Mouse (Mus musculus) lung, postnatal 0 days (tissue): ENCODE results near the gene Sox6. TPM values are rescaled to one million over a fixed set of nuclear protein-coding genes. Genes with fewer than 3 reads are reported as not detected.
"Not testable (repeated sequence)": the region's sequence is repeated elsewhere in the genome, so short reads cannot be mapped to it uniquely, and the experiment has no call there.

Experiments
- ATAC-seq: fragments of 200-750 bp; cut with Nextera tagmentation; 2 replicates; pipeline ENCODE4 v1.8.0; 2017; ENCODE audit warnings: moderate library complexity
- DNase-seq: peaks from one replicate; pipeline ENCODE4 v3.0.0-alpha.2; 2016; ENCODE audit warnings: low spot score
- H3K27ac ChIP-seq: fragments of 300-500 bp; sonication (generic); 2 replicates; pipeline ENCODE4 v1.5.1; 2014; ENCODE audit warnings: antibody characterized with exemption, mild to moderate bottlenecking, low read length, mixed read lengths
- H3K27me3 ChIP-seq: fragments of 300-500 bp; sonication (generic); replicated peaks from 2 replicates; pipeline ENCODE4 v1.6.1; 2014; ENCODE audit warnings: low read length, mixed read lengths; ENCODE audit not compliant: insufficient read depth
- H3K36me3 ChIP-seq: fragments of 300-500 bp; sonication (generic); 2 replicates; pipeline ENCODE4 v1.6.1; 2014; ENCODE audit warnings: low read length, mixed read lengths; ENCODE audit not compliant: insufficient read depth
- H3K4me1 ChIP-seq: fragments of 300-500 bp; sonication (generic); 2 replicates; pipeline ENCODE4 v1.6.1; 2014; ENCODE audit warnings: antibody characterized with exemption, low read depth, low read length, mixed read lengths; ENCODE audit not compliant: insufficient read depth
- H3K4me2 ChIP-seq: fragments of 300-500 bp; sonication (generic); replicated peaks from 2 replicates; pipeline ENCODE4 v1.6.1; 2014; ENCODE audit warnings: low read depth, mild to moderate bottlenecking, low read length, moderate library complexity, mixed read lengths
- H3K4me3 ChIP-seq: fragments of 300-500 bp; sonication (generic); 2 replicates; pipeline ENCODE4 v1.5.1; 2014; ENCODE audit warnings: low read depth, low read length
- H3K9ac ChIP-seq: fragments of 300-500 bp; sonication (generic); replicated peaks from 2 replicates; pipeline ENCODE4 v1.6.1; 2014; ENCODE audit warnings: low read depth, mild to moderate bottlenecking
- H3K9me3 ChIP-seq: fragments of 300-500 bp; sonication (generic); 2 replicates; pipeline ENCODE4 v1.6.1; 2016; ENCODE audit warnings: low read length, mixed read lengths
- CTCF ChIP-seq: IDR thresholded peaks from 2 replicates; pipeline ENCODE4 v1.5.1; 2016; ENCODE audit warnings: antibody characterized with exemption, mild to moderate bottlenecking
- EP300 ChIP-seq: IDR thresholded peaks from 2 replicates; pipeline ENCODE4 v1.6.1; 2016; ENCODE audit warnings: antibody characterized with exemption, mild to moderate bottlenecking, control low read depth
- WGBS: fragments of 180-500 bp; shearing (Covaris S2); extraction: QIAGEN DNeasy Blood & Tissue Kit; methylation state at CpG from one replicate; pipeline ENCODE4 v1.1.7; 2014; 5-methylcytosine and 5-hydroxymethylcytosine counted together
- polyA plus RNA-seq: library from polyadenylated mRNA; unstranded; fragments of >200 nt; fragmentation: Nextera tagmentation; extraction: Ambion mirVana; gene quantifications from 2 replicates; pipeline ENCODE4 v1.2.1, GENCODE M21; 2015

Sox6 gene
- polyA plus RNA-seq, result 6.8 and 9.4 TPM in 2 replicates

- 5% methylated on average over 11 of the region's 11 CpGs for WGBS
- peaks cover 30% of the 10 kb centered on the region for H3K27me3 ChIP-seq
- TF ChIP-seq CTCF (no peak), EP300 (no peak)
Observed at GRCm38 (mm10) chr7:116038511-116038910, at the start of gene Sox6. Gene Sox6, minus strand, starts transcription at chr7:116038796.

GRCm38 (mm10) chr7:116084366-116084765 is 45.8 kb upstream of the Sox6 start, which contains the start of gene Gm4353:
Gene Gm4353, minus strand, starts transcription at chr7:116084635.
- not testable (repeated sequence) for H3K4me3 ChIP-seq, H3K36me3 ChIP-seq, H3K9ac ChIP-seq, DNase-seq, H3K27ac ChIP-seq, H3K4me2 ChIP-seq, ATAC-seq, H3K27me3 ChIP-seq, H3K9me3 ChIP-seq, H3K4me1 ChIP-seq
- 96% methylated on average over 11 of the region's 11 CpGs for WGBS

More at GRCm38 (mm10) chr7:116038511-116038910, at the start of gene Sox6:
- Histone ChIP-seq H3K9me3 (no peaks in the 10 kb centered on the region), H3K4me3 (peak within 1 kb of the TSS; percentile 41), H3K4me2 (peak within 1 kb of the TSS; percentile 85), H3K27ac (no peak within 1 kb of the TSS), H3K36me3 (no peaks in the 10 kb centered on the region), H3K4me1 (0 out of 2 replicates have a peak, but pooled peaks cover 8% of the 10 kb centered on the region), H3K9ac (no peak within 1 kb of the TSS)
- ATAC-seq, result no peak
- DNase-seq, result peak; percentile 25

GRCm38 (mm10) chr7:116060739-116061138 is 22.1 kb upstream of the Sox6 start:
- Histone ChIP-seq H3K27me3 (no peaks in the 10 kb centered on the region), H3K4me1 (no peaks in the 10 kb centered on the region), H3K4me2 (no peak overlapping the region), H3K4me3 (no peak overlapping the region), H3K9ac (no peak overlapping the region), H3K36me3 (no peaks in the 10 kb centered on the region), H3K9me3 (no peaks in the 10 kb centered on the region), H3K27ac (no peak overlapping the region)
- DNase-seq (no peak), ATAC-seq (no peak)
- WGBS, result 48% methylated on average over 1 of the region's 1 CpGs
- TF ChIP-seq CTCF (peak; percentile 37), EP300 (no peak)

- Histone ChIP-seq H3K27ac (no peak overlapping the region), H3K4me3 (peak overlapping the region; percentile 41; the same call in 1 of the 2 replicates), H3K9ac (no peak overlapping the region), H3K9me3 (no peaks in the 10 kb centered on the region), H3K36me3 (no peaks in the 10 kb centered on the region), H3K4me2 (peak overlapping the region; percentile 85), H3K4me1 (0 out of 2 replicates have a peak, but pooled peaks cover 4% of the 10 kb centered on the region), H3K27me3 (peaks cover 24% of the 10 kb centered on the region)
- no peak for DNase-seq
- no peak for ATAC-seq
- WGBS, result 28% methylated on average over 15 of the region's 15 CpGs
- TF ChIP-seq CTCF, result no peak
- no peak for TF ChIP-seq EP300
Observed at GRCm38 (mm10) chr7:116040470-116041019, 1.9 kb upstream of the Sox6 start.

GRCm38 (mm10) chr7:116039538-116040466 is 1.2 kb upstream of the Sox6 start:
- peak; percentile 91 for DNase-seq
- peak overlapping the region; percentile 41 for H3K4me3 ChIP-seq
- under 1% methylated on average over 48 of the region's 48 CpGs for WGBS

GRCm38 (mm10) chr7:116039196-116039537 is 571 bp upstream of the Sox6 start, which contains the start of gene 1110004F10Rik:
Gene 1110004F10Rik, plus strand, starts transcription at chr7:116039397.
- Histone ChIP-seq H3K27ac (no peak within 1 kb of the TSS), H3K9ac (no peak within 1 kb of the TSS), H3K4me3 (peak within 1 kb of the TSS; percentile 41), H3K27me3 (peaks cover 30% of the 10 kb centered on the region), H3K4me2 (peak within 1 kb of the TSS; percentile 85), H3K9me3 (no peaks in the 10 kb centered on the region), H3K4me1 (0 out of 2 replicates have a peak, but pooled peaks cover 5% of the 10 kb centered on the region), H3K36me3 (no peaks in the 10 kb centered on the region)
- no peak for TF ChIP-seq EP300
- TF ChIP-seq CTCF, result no peak
- ATAC-seq (no peak), DNase-seq (no peak)
- WGBS, result 1% methylated on average over 11 of the region's 11 CpGs

More at GRCm38 (mm10) chr7:116039538-116040466, 1.2 kb upstream of the Sox6 start:
- 0 out of 2 replicates have a peak, but pooled peaks cover 4% of the 10 kb centered on the region for H3K4me1 ChIP-seq
- ATAC-seq, result peak; percentile 87
- no peaks in the 10 kb centered on the region for H3K36me3 ChIP-seq
- H3K27me3 ChIP-seq, result peaks cover 29% of the 10 kb centered on the region
- no peak overlapping the region for H3K27ac ChIP-seq
- H3K9ac ChIP-seq, result no peak overlapping the region
- peak; percentile 95 for TF ChIP-seq CTCF
- TF ChIP-seq EP300, result no peak
- no peaks in the 10 kb centered on the region for H3K9me3 ChIP-seq
- H3K4me2 ChIP-seq, result peak overlapping the region; percentile 85
